Mouse (Mus musculus) testis, postnatal 10 days (tissue): Measurements from ENCODE around the gene Pou4f1.

Experiments used
- DNase-seq: peaks from one replicate; pipeline ENCODE4 v3.0.0; 2021; ENCODE audit warnings: low spot score

Gene Pou4f1

DNA sequence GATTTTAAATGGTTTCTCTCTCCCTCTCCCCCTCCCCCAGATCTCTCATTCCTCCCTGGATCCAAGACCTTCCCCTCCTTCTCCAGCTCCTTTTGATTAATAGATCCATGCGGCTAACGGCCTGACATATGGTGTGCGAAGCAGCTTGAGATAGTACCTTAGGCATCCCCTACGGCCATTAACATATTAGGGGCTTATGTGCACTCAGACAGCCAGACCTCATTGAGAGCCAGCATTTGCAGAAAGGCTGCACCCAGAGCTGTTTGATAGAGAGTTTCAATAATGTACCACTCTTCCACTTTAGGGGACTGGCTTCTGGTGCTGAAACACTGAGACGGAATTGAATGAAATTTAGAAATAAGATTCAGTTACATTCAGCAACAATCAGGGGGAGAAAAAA is 10.8 kb downstream of the Pou4f1 start:
- DNase-seq = no peak

DNA sequence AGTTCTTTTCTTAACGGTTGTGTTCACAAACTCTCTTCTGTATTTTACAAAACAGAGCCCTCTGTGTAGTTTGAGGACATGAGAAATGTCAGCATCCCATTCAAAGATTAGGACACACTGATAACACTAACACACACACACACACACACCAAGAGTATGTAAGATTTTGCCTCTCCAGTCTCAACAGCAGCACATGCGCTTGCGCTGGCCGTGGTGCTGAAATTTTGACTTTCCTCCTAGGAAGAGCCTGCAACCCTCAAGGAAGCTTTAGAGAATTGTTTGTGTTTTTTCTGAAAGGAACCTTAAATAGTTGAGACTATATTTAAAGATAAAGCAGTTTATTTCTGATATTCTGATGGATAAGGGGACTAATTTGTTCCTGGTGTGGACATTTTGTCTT is 14.0 kb downstream of the Pou4f1 start:
- DNase-seq = peak; percentile 84

DNA sequence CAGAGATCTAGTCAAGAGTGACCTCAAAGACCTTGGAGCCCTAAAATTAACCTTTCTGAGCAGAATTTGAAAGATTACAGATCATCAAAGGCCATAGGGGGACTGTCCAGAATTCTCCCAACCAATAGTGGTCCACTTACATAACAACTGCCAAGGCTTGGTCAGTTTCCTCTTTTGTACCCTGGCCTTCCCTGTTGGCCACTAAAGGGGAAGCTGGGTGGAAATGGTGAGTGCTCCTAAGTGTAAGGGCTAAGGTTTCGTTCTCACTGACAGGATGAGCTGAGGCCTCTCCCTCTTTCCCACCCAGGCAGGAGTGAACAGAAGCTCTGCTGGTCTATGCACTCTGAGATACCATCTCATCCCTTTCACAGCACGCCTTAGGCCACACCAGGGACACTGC is 33.5 kb downstream of the Pou4f1 start:
- no peak for DNase-seq

DNA sequence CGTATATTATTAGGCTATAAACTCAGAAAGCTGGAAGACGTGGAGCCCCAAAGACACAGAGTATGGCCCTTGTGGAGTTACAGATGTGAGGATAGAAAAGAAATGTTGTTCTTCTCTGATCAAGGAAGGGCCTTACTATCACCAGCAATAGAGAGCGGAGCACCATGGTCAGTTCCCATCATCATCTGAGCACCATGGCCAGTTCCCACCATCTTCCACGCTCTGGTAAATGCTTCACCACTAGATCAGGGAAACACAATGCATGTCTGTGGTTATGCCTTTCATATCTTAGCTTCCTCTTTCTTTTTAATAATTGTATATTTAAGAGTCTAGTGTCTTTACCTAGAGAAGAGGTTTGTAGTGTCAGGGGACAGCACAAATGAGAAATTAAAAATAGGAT is 37.0 kb downstream of the Pou4f1 start:
- DNase-seq = no peak

DNA sequence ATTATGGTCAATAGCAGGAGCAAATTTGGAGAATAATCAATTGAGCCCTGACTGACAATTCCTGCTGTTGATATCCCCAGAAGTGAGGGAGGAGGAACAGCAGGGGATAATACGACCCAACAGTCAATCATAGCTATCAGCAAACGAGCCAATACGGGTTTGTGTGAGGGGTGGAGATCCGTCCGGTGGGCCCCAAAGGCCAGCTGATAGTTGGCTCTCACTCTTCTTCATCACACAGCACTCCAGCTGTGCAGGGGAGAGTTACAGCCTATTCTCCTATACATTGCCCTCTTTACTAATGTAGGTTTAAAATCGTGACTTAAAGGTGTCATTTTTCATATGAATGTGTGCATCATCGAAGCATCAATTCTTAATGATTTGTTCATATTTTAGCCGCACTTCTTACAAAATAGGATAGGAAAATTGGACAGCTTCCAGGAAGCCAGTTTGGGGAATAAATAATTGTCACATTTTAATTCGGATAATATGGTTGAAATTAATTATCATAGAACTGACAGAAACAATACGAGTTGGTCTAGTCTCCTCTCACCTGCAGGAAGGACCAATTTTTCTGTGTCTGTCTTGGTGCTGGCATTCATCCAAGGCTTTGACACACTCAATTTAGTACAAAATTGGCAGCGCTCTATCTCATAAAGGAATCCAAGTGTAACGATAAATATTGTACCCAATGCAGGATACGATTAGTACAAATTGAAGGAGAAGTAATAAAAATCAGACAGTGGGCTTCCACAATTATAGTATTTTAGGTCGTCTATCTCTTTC is 43.9 kb downstream of the Pou4f1 start:
- DNase-seq = no peak
